Mouse (Mus musculus) brain, embryonic 18.5 days (tissue): ENCODE results near the gene Retnla.
"Not testable (repeated sequence)": the region's sequence is repeated elsewhere in the genome, so short reads cannot be mapped to it uniquely, and the experiment has no call there.

Source experiments
- DNase-seq: peaks from one replicate; pipeline ENCODE4 v3.0.0-alpha.2; 2012; ENCODE audit warnings: low read depth, low spot score

The Retnla gene

DNA sequence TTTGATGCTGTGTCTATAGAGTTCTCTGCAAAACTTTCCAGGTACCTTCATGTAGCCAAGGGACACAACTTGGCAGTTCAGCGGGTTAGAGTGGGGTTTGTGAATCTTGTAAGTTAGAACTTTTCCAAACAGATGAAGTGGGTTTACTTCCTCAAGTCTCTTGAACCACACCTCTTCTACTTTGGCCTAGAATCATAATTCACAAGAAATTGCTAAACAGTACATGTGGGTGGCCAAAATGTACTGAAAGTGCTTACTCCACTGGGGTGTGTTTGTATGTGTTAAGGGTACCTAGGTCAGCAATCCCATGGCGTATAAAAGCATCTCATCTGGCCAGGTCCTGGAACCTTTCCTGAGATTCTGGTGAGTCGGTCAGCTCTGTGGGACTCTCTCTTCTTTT is at the start of gene Retnla:
Gene Retnla, plus strand, starts transcription at position 286 of the 400 bp plus-strand sequence.
- DNase-seq: no peak

- no peak for DNase-seq
Measured at GRCm38 (mm10) chr16:48798285-48798684, 44.1 kb upstream of the Retnla start.

DNA sequence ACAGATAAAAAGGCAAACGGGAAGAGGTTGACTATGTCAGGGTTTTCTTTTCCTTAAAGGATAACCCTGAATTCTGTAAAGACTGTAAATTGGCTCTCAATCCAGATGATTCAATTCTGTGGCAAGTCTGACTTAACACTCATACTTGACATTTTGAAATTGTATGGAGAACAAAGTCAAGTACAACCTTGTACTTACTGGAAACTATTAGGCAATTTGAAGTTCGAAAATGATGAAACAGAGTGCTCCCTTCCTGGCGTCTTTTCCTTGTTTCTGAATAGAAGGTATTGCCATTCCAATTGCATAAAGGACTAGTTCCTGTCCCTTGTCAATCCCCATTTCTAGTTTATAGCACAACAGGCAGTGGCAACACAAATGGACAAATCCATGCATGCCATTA is 42.9 kb upstream of the Retnla start:
- no peak for DNase-seq

DNA sequence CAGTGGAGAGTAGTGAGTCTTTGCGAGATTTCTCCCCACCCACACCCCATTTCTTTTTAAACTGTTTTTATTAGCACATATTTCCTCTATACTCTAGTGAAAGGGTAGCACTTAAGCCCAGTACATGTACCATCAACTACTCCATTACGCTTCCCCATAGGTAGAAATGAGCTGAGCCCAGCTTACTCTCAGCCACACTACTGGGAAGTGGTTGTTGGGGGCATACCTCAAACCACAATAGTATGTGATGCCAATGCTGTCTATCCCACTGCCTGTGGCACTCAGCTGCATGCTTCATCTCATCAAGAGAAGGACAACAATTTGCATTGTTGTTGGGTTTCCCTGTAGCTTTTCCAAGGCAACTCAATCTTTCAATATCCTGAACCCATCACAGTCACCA is 41.4 kb upstream of the Retnla start:
- no peak for DNase-seq

DNA sequence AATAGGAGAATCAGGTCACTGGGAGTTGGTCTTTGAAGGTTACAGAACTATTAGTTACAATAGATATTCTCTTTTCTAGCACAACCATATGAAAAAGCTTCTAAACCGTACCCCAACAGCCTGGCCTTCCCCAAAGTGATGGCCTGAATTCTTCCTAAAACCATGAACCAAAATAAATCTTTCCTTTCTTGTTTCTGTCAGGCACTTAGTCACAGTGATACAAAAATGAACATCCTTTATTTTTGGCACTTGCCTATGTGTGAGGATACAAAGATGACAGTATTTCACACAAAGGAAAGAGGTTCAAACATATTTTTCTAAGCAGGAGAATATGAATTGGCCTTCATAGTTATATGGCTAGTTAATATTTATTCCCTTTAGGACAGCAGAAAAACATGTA is 36.9 kb upstream of the Retnla start:
- no peak for DNase-seq

DNA sequence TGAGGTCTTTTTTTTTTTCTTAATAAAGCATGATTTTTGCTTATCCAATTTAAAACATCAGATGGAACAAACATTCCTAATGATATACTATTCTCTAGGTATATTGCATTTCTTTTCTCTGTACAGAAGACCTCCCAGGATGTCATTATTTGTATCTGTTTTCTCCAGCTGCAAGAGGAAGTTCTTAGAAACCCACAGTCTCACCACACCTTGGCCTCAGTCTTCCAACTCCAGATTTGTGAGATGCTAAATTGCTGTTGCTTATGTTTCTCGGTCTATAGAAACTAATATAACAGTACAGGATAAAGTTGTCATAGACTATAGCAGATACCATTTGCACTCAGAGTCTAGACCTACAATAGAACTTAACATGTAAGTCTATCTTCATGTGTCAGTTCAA is 35.8 kb upstream of the Retnla start:
- DNase-seq: no peak

DNA sequence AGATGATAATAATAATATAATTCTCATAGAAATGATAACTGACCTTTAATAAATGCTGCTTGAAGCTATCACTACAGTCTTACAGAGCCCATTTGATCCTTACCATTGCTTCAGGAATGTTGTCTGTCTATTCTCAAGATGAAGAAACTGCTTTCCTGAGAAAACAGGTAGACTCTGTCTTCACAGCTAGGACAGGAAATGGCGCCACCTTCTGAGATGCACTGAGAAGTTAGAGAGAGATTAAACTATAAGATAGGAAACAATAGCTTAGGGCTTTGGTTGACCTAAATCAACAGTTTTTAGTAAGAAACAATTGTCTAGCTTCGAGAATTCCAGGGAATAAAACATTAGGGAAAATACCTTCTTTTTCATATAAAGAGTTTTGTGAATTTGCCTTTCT is 33.0 kb upstream of the Retnla start:
- DNase-seq: no peak

DNA sequence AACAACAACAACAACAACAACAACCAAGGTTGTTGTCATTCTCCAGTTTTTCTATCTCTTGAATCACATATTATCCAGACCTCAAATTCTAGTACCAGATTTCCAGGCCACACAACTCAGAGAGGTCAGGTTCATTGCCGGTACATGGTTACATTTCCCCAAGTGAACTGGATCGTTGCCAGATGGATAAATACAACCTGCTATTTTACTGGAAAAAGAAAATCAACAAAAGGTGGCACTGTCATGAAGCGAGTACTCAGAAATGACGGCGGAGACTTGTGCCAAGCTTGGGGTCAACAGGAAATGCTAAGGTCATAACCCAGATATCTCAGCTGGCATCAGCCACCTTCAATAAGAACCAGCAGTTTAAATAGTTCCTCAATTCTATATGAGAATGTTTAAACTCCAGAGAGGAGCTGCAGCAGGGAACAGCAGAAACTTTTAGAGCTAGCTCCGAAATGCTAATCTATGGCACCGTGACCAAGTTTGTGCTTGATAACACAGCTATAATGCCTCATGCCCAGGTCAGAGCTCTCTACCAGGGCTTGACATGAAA is 30.4 kb upstream of the Retnla start:
- no peak for DNase-seq

GRCm38 (mm10) chr16:48816695-48817094 is 25.7 kb upstream of the Retnla start, which contains the start of gene Retnlb:
TSS of gene Retnlb (plus strand) at chr16:48816856.
- DNase-seq: no peak

DNA sequence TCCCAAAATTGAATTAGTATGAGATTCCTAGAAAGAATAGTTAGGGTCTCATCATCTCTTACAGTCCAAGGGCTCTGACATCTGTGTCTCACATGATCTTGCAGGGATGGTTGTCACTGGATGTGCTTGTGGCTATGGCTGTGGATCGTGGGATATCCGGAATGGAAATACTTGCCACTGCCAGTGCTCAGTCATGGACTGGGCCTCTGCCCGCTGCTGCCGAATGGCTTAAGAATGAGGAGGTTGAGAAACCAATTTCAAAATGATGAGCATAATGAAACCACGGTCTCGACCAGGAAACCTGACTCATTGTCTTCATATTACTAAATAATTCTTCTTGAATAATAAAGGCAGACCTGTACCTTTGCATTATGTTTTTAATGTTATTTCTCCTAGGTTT is 23.8 kb upstream of the Retnla start:
- DNase-seq: no peak

DNA sequence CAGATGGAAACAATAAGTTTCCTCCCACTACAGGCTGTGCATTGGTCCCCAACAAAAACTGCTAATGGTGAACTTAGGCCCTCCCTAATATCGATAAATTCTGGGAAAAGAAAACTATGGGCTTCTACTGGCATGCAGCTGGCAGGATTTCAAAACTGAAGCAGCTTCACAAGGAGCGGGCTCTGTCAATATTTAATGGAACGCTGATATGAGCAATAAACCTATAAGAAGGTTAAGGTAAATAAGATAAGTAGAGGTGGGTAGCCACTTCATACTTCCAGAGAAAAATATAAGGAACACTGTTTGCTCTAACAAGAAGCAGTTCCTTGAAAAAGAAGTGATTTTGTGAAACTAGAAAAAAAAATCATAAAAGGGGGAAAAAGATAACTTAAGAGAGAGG is 15.9 kb upstream of the Retnla start:
- no peak for DNase-seq

- no peak for DNase-seq
Measured at GRCm38 (mm10) chr16:48827625-48828024, 14.7 kb upstream of the Retnla start.

GRCm38 (mm10) chr16:48829060-48829459 is 13.3 kb upstream of the Retnla start:
- DNase-seq: no peak

DNA sequence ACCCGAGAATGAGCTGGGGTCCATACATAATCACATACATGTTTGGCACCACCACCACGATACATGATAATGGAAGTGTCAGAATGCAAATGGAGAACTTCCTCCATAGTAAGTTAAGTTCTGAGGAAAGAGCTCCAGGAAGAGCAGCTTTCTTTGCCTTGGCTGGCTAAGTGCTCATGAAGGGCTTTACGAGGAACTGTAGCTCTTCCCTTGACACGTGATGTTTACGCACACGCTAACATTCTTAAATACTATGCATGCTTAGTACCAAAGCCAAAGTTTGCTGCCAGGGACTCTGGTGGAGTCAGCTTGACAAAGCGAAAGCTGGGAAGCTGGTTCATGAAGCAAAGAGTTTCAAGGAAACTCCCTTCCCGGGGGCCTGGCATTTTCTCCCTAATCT is 10.3 kb upstream of the Retnla start:
- no peak for DNase-seq

DNA sequence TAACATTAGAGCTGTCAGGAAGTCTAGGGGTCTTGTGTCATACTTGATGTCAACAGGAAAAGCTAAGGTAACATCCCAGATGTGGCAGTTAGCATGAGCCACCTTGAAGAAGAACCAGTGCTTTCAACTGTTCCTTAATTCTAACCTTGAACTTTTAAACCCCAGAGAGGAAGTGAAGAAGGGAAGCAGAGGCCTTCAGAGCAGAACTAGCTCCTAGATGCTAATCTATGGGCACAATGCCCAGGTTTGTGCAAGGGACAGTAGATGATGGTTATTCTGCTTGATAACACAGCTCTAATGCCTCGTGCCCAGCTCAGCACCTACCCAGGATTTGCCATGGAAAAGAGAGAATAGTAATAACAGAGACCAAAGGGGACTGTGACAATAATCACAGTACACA is 8.7 kb upstream of the Retnla start:
- not testable (repeated sequence) for DNase-seq

GRCm38 (mm10) chr16:48843671-48844386 is 1.5 kb downstream of the Retnla start:
- no peak for DNase-seq

GRCm38 (mm10) chr16:48865004-48865403 is 22.7 kb downstream of the Retnla start:
- DNase-seq: not testable (repeated sequence)

DNA sequence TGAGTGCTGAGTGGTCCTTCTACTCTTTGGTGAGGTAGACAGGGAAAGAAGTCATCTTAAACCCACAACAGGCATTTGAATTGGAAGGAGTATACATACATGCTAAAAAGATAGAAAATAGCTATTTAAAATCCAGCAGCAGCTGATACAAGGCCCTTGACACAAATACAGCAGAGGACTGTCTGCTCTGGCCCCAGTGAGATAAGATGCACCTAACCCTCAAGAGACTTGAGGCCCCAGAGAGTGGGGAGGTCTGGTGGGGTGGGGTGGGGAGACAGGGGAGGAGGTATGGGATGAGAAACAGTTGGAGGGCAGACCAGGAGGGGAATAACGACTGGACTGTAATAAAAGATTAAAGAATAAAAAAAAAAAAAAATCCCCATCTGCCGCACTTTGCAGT is 25.3 kb downstream of the Retnla start:
- no peak for DNase-seq

- no peak for DNase-seq
Measured at GRCm38 (mm10) chr16:48868663-48869062, 26.3 kb downstream of the Retnla start.

DNA sequence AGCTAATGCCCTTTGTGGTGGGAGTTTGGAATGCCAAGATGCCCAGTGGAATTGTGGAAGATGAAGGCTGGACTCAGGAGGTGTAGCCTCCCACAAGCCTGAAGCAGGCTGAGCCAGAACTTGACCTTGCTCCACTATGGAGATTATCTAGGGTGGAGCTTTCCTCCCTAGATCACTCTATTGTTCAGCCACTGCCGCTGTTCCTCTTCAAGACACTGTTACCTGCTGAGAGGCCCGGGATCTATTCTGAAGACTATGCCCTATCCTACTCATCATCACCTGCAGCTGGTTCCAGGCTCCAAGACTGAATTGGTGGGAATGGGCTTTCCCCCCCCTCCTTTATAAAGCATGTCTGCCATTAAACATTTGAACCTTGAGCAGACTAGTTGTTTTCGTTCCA is 27.3 kb downstream of the Retnla start:
- no peak for DNase-seq

GRCm38 (mm10) chr16:48871754-48872153 is 29.4 kb downstream of the Retnla start:
- no peak for DNase-seq

GRCm38 (mm10) chr16:48872321-48872720 is 30.0 kb downstream of the Retnla start, which contains the start of gene Retnlg:
TSS of gene Retnlg (plus strand) at chr16:48872621.
- DNase-seq: no peak

GRCm38 (mm10) chr16:48890733-48891132 is 48.4 kb downstream of the Retnla start:
- DNase-seq: no peak
